11 mouse cellular contexts compared by ENCODE assay signal in the genomic region with DNA sequence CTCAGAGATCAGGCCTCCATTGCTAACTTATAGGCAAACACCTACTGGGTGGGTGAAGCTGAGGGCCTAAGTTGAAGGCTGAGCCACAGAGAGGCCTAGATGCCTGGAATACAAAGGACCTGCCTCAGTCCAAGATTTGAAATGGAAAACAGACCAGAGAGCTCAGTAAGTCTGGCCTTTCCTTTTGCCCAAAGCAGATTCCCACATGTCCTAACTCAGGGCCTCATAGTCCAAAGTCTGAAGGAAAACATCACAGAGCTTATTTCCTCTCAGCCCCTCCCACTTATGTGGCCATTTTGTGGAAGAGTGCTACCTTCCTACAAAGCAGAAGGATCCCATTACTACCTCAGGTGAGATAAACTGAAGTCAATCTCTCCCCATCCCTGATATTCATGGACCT. TPM values are rescaled to one million over a fixed set of nuclear protein-coding genes. Genes with fewer than 3 reads are reported as not detected.
"Had no signal": no experiment of that assay in that cellular context is flagged by ENCODE, and none has a peak within 500 bp of the region (broad histone marks: within the 10 kb centered on the region; RNA-seq: fewer than 3 reads in every experiment).

No protein-coding gene starts in this region.

- H3K27ac ChIP-seq: limb, embryonic 12.5 days; liver, embryonic 15.5 days; neural tube, embryonic 12.5 days had no signal

- H3K27me3 ChIP-seq: limb, embryonic 12.5 days; liver, embryonic 15.5 days; neural tube, embryonic 12.5 days had no signal

- H3K4me3 ChIP-seq: limb, embryonic 12.5 days; liver, embryonic 15.5 days; neural tube, embryonic 12.5 days had no signal

- H3K9ac ChIP-seq: limb, embryonic 12.5 days; liver, embryonic 15.5 days; lung, embryonic 14.5 days; neural tube, embryonic 12.5 days had no signal

- DNase-seq: kidney, adult 11 months; kidney, postnatal 25 days; layer of hippocampus, adult 9-11 months; midbrain, embryonic 14.5 days; thymus, adult 18-20 months; thymus, postnatal 14 days had no signal

- H3K4me2 ChIP-seq: limb, embryonic 12.5 days; liver, embryonic 11.5 days; liver, embryonic 15.5 days; lung, embryonic 14.5 days; neural tube, embryonic 12.5 days had no signal

- H3K9me3 ChIP-seq: limb, embryonic 12.5 days; liver, embryonic 15.5 days; neural tube, embryonic 12.5 days had no signal

- H3K4me1 ChIP-seq: liver, embryonic 15.5 days had no signal

RNA-seq across cellular contexts. Expression of a gene that starts 33.0 kb away (rescaled TPM):
- polyA plus RNA-seq: liver, embryonic 15.5 days had no signal
